Mouse (Mus musculus): Measurements from ENCODE around the gene Cryzl2. TPM values are rescaled to one million over a fixed set of nuclear protein-coding genes. Genes with fewer than 3 reads are reported as not detected.

Gene Cryzl2
- polyA plus RNA-seq, 1 experiment from 2014 or later: 8.6 TPM

Other genes starting within 250 kb of the Cryzl2 start
- gene Rasal2, start 46.0 kb upstream of the Cryzl2 start, polyA plus RNA-seq (2015; fragmentation: Nextera tagmentation; extraction: Ambion mirVana): 41.2 and 42.4 TPM in 2 replicates
- 0.33 and 0.43 TPM in 2 replicates for gene Sec16b, start 48.2 kb downstream of the Cryzl2 start, polyA plus RNA-seq (2015; fragmentation: Nextera tagmentation; extraction: Ambion mirVana)

Data from hindbrain, embryonic 15.5 days (tissue).